Mouse (Mus musculus) embryonic facial prominence, embryonic 15.5 days (tissue): ENCODE results near the gene Olfr1248. TPM values are rescaled to one million over a fixed set of nuclear protein-coding genes. Genes with fewer than 3 reads are reported as not detected.
"Not testable (repeated sequence)": the region's sequence is repeated elsewhere in the genome, so short reads cannot be mapped to it uniquely, and the experiment has no call there.

ENCODE experiments used
- ATAC-seq: fragments of 200-750 bp; cut with Nextera tagmentation; 2 replicates; pipeline ENCODE4 v1.8.0; 2017; ENCODE audit warnings: low read depth, moderate TSS enrichment; ENCODE audit not compliant: insufficient number of reproducible peaks, low FRiP score, low TSS enrichment
- H3K27ac ChIP-seq: fragments of 300-500 bp; sonication (generic); replicated peaks from 2 replicates; pipeline ENCODE4 v1.5.1; 2015; ENCODE audit warnings: mild to moderate bottlenecking, inconsistent platforms
- H3K27me3 ChIP-seq: fragments of 300-500 bp; sonication (generic); 2 replicates; pipeline ENCODE4 v1.6.1; 2015; ENCODE audit warnings: inconsistent platforms
- H3K36me3 ChIP-seq: fragments of 300-500 bp; sonication (generic); 2 replicates; pipeline ENCODE4 v1.6.1; 2015; ENCODE audit warnings: mild to moderate bottlenecking, inconsistent platforms
- H3K4me1 ChIP-seq: fragments of 300-500 bp; sonication (generic); 2 replicates; pipeline ENCODE4 v1.6.1; 2015; ENCODE audit warnings: inconsistent platforms
- H3K4me2 ChIP-seq: fragments of 300-500 bp; sonication (generic); replicated peaks from 2 replicates; pipeline ENCODE4 v1.6.1; 2015; ENCODE audit warnings: mild to moderate bottlenecking, inconsistent platforms
- H3K4me3 ChIP-seq: fragments of 300-500 bp; sonication (generic); replicated peaks from 2 replicates; pipeline ENCODE4 v1.5.1; 2015; ENCODE audit warnings: mild to moderate bottlenecking, inconsistent platforms
- H3K9ac ChIP-seq: fragments of 300-500 bp; sonication (generic); 2 replicates; pipeline ENCODE4 v1.6.1; 2015; ENCODE audit warnings: inconsistent platforms
- H3K9me3 ChIP-seq: fragments of 300-500 bp; sonication (generic); replicated peaks from 2 replicates; pipeline ENCODE4 v1.6.1; 2016; ENCODE audit warnings: inconsistent platforms
- WGBS: fragments of 180-500 bp; shearing (Covaris S2); methylation state at CpG from one replicate; pipeline ENCODE4 v1.1.7; 2015; 5-methylcytosine and 5-hydroxymethylcytosine counted together
- polyA plus RNA-seq: library from polyadenylated mRNA; unstranded; fragments of >200 nt; fragmentation: Nextera tagmentation; extraction: Ambion mirVana; gene quantifications from 2 replicates; pipeline ENCODE4 v1.2.1, GENCODE M21; 2015

Gene Olfr1248
- not detected in 2 replicates for polyA plus RNA-seq

DNA sequence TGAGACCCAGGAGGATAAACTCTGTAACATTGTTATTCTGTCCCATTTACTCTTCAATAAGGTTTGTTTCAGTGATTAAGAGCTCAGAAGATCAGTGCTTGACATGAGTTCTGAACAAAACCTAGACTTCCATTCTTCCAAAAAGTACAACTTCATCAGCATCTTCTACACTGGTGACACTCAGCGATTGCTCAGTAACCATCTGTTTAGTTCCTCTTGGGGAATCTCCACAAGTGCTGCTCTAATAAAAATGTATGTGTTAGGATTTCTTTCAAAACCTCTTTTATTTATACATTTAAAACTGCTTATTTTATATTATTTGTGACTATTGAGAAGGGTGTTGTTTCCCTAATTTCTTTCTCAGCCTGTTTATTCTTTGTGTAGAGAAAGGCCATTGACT is at the start of gene Olfr1248:
TSS of gene Olfr1248 (minus strand) at position 101 of the 400 bp plus-strand sequence.
- H3K27ac ChIP-seq, H3K9me3 ChIP-seq, H3K9ac ChIP-seq, H3K36me3 ChIP-seq, H3K4me2 ChIP-seq, H3K27me3 ChIP-seq, ATAC-seq, H3K4me3 ChIP-seq, H3K4me1 ChIP-seq: not testable (repeated sequence)
- 89% methylated on average over 1 of the region's 1 CpGs for WGBS

- Histone ChIP-seq H3K36me3 (no peaks in the 10 kb centered on the region), H3K4me3 (no peak within 1 kb of the TSS), H3K9ac (no peak within 1 kb of the TSS), H3K4me1 (no peaks in the 10 kb centered on the region), H3K27ac (no peak within 1 kb of the TSS), H3K27me3 (no peaks in the 10 kb centered on the region), H3K4me2 (no peak within 1 kb of the TSS), H3K9me3 (no peaks in the 10 kb centered on the region)
- ATAC-seq = no peak
Observed at GRCm38 (mm10) chr2:89661367-89661766, 43.3 kb upstream of the Olfr1248 start, which contains the start of gene Olfr1250. TSS of gene Olfr1250 (minus strand) at chr2:89661467.

- Histone ChIP-seq H3K27ac (no peak within 1 kb of the TSS), H3K4me1 (no peaks in the 10 kb centered on the region), H3K9ac (no peak within 1 kb of the TSS), H3K4me2 (no peak within 1 kb of the TSS), H3K36me3 (no peaks in the 10 kb centered on the region), H3K27me3 (no peaks in the 10 kb centered on the region), H3K4me3 (no peak within 1 kb of the TSS), H3K9me3 (no peaks in the 10 kb centered on the region)
- WGBS = 91% methylated on average over 2 of the region's 2 CpGs
- no peak for ATAC-seq
Observed at GRCm38 (mm10) chr2:89634883-89635282, 16.8 kb upstream of the Olfr1248 start, which contains the start of gene Olfr1249. TSS of gene Olfr1249 (minus strand) at chr2:89634983.

DNA sequence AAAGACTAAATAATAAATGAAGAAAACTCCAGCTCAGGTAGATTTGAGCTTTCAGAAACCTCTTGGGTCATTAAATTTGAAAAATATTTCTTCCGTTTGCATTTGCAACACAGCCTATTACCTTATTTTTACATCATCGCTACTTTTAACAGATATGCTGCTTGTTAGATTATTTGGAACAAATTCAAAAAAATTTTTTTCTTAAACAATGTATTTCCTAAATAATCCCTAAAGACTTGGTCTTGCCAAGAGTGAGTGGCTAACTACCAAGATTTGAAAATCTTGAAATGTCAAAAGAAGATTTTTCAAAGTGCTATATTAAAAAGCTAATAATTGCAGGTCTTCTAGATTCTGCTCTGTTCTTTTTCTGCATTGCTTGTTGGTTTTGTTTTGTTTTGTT is 4.0 kb downstream of the Olfr1248 start, which contains the start of gene Olfr1247:
TSS of gene Olfr1247 (minus strand) at position 101 of the 400 bp plus-strand sequence.
- no peaks in the 10 kb centered on the region for H3K36me3 ChIP-seq
- no peaks in the 10 kb centered on the region for H3K4me1 ChIP-seq
- H3K27me3 ChIP-seq = no peaks in the 10 kb centered on the region
- H3K9ac ChIP-seq = no peak within 1 kb of the TSS
- no peak within 1 kb of the TSS for H3K4me2 ChIP-seq
- H3K27ac ChIP-seq = no peak within 1 kb of the TSS
- WGBS = 88% methylated on average over 2 of the region's 2 CpGs
- H3K9me3 ChIP-seq = no peaks in the 10 kb centered on the region
- no peak within 1 kb of the TSS for H3K4me3 ChIP-seq
- no peak for ATAC-seq

- WGBS = 68% methylated on average over 2 of the region's 2 CpGs
- Histone ChIP-seq H3K27me3 (no peaks in the 10 kb centered on the region), H3K4me1 (no peaks in the 10 kb centered on the region), H3K27ac (no peak within 1 kb of the TSS), H3K4me3 (no peak within 1 kb of the TSS), H3K4me2 (no peak within 1 kb of the TSS), H3K36me3 (no peaks in the 10 kb centered on the region), H3K9ac (no peak within 1 kb of the TSS), H3K9me3 (no peaks in the 10 kb centered on the region)
- ATAC-seq = no peak
Observed at GRCm38 (mm10) chr2:89593057-89593456, 25.0 kb downstream of the Olfr1248 start, which contains the start of gene Olfr1246. TSS of gene Olfr1246 (minus strand) at chr2:89593157.

DNA sequence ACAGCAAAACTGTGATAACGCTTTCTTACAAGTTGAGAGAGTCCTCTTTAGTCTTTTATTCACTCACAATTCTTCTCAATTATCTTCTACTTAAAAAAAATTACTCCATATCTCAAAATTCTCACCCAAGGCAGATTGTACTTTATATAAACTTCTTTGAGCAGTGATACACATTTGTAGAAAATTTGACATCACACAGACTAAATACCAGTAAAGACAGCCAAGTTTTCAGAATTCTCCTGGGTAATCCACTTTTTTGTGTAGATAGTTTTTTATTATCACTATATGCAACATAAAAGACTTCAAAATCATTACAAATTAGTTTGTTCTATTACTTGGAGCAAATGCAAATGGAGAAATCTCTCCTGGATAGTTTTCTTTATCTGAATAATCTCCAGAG is 39.7 kb downstream of the Olfr1248 start, which contains the start of gene Olfr1245:
TSS of gene Olfr1245 (minus strand) at position 101 of the 400 bp plus-strand sequence.
- no peaks in the 10 kb centered on the region for H3K9me3 ChIP-seq
- H3K4me1 ChIP-seq = no peaks in the 10 kb centered on the region
- no peaks in the 10 kb centered on the region for H3K36me3 ChIP-seq
- no peak for ATAC-seq
- no peak within 1 kb of the TSS for H3K4me3 ChIP-seq
- no peak within 1 kb of the TSS for H3K4me2 ChIP-seq
- no peak within 1 kb of the TSS for H3K27ac ChIP-seq
- WGBS = 84% methylated on average over 1 of the region's 1 CpGs
- H3K27me3 ChIP-seq = no peaks in the 10 kb centered on the region
- no peak within 1 kb of the TSS for H3K9ac ChIP-seq

Other genes with a start within 250 kb of the Olfr1248 start
- gene Olfr1238, start 208.6 kb downstream of the Olfr1248 start, polyA plus RNA-seq = not detected in 2 replicates
- gene Olfr1239, start 197.8 kb downstream of the Olfr1248 start, polyA plus RNA-seq = 0.12 TPM in 1 of 2 replicates, not detected in the other
- gene Olfr1240, start 175.2 kb downstream of the Olfr1248 start, polyA plus RNA-seq = 0.13 and 0.14 TPM in 2 replicates
- not detected in 2 replicates for gene Olfr1241, start 131.1 kb downstream of the Olfr1248 start, polyA plus RNA-seq
- not detected in 2 replicates for gene Olfr1242, start 119.9 kb downstream of the Olfr1248 start, polyA plus RNA-seq
- gene Olfr1243, start 86.8 kb downstream of the Olfr1248 start, polyA plus RNA-seq = not detected in 2 replicates
- not detected in 2 replicates for gene Olfr1245, start 39.8 kb downstream of the Olfr1248 start, polyA plus RNA-seq
- gene Olfr1246, start 25.1 kb downstream of the Olfr1248 start, polyA plus RNA-seq = not detected in 2 replicates
- 0.05 TPM in 1 of 2 replicates, not detected in the other for gene Olfr1247, start 4.1 kb downstream of the Olfr1248 start, polyA plus RNA-seq
- not detected in 2 replicates for gene Olfr1249, start 16.7 kb upstream of the Olfr1248 start, polyA plus RNA-seq
- not detected in 2 replicates for gene Olfr1250, start 43.2 kb upstream of the Olfr1248 start, polyA plus RNA-seq
- gene Olfr1251, start 53.7 kb upstream of the Olfr1248 start, polyA plus RNA-seq = not detected in 2 replicates
- not detected in 2 replicates for gene Olfr1252, start 106.8 kb upstream of the Olfr1248 start, polyA plus RNA-seq
- gene Olfr1253, start 138.8 kb upstream of the Olfr1248 start, polyA plus RNA-seq = not detected in 2 replicates
- not detected in 2 replicates for gene Olfr1254, start 175.4 kb upstream of the Olfr1248 start, polyA plus RNA-seq
- gene Olfr1255, start 193.8 kb upstream of the Olfr1248 start, polyA plus RNA-seq = not detected in 2 replicates
- not detected in 2 replicates for gene Olfr1256, start 223.3 kb upstream of the Olfr1248 start, polyA plus RNA-seq
- 0.12 TPM in 1 of 2 replicates, not detected in the other for gene Olfr48, start 230.0 kb upstream of the Olfr1248 start, polyA plus RNA-seq